Mouse (Mus musculus) testis, adult 2 months (tissue): ENCODE results near the gene Tkt. TPM values are rescaled to one million over a fixed set of nuclear protein-coding genes. Genes with fewer than 3 reads are reported as not detected.
A peak's percentile ranks its signal among the peaks of the same experiment; 100 is the strongest.

Experiments used
- H3K27ac ChIP-seq: fragments of 200-500 bp; 2 replicates; pipeline ENCODE4 v1.5.1; 2012; ENCODE audit warnings: low read depth, low read length; ENCODE audit not compliant: control insufficient read depth, insufficient read depth
- H3K27me3 ChIP-seq: fragments of 200-500 bp; 2 replicates; pipeline ENCODE4 v1.6.1; 2012; ENCODE audit warnings: mild to moderate bottlenecking, low read length, moderate library complexity; ENCODE audit not compliant: control insufficient read depth, insufficient read depth
- H3K36me3 ChIP-seq: fragments of 200-500 bp; 2 replicates; pipeline ENCODE4 v1.6.1; 2012; ENCODE audit warnings: mild to moderate bottlenecking, low read length; ENCODE audit not compliant: control insufficient read depth, insufficient read depth
- H3K4me1 ChIP-seq: fragments of 200-500 bp; 2 replicates; pipeline ENCODE4 v1.6.1; 2012; ENCODE audit warnings: low read length; ENCODE audit not compliant: control insufficient read depth, insufficient read depth
- H3K4me3 ChIP-seq: fragments of 200-500 bp; 2 replicates; pipeline ENCODE4 v1.5.1; 2012; ENCODE audit warnings: low read depth, mild to moderate bottlenecking, low read length, moderate library complexity, mixed read lengths; ENCODE audit not compliant: control insufficient read depth
- CTCF ChIP-seq: fragments of 200-500 bp; IDR thresholded peaks from 2 replicates; pipeline ENCODE4 v1.5.1; 2012; ENCODE audit warnings: low read depth, mild to moderate bottlenecking, inconsistent platforms, low read length, moderate library complexity; ENCODE audit not compliant: control insufficient read depth, insufficient read depth, insufficient replicate concordance
- POLR2A ChIP-seq: fragments of 200-500 bp; IDR thresholded peaks from 2 replicates; pipeline ENCODE4 v1.6.1; 2012; ENCODE audit warnings: low read depth, mild to moderate bottlenecking, inconsistent platforms, low read length, moderate library complexity; ENCODE audit not compliant: control insufficient read depth
- polyA plus RNA-seq: library from polyadenylated mRNA; depleted of rRNA; stranded (reverse); fragments of >200 nt; gene quantifications from 2 replicates; pipeline ENCODE4 v1.2.3, GENCODE M21; 2012; rRNA removed

Gene Tkt
- polyA plus RNA-seq = 12.4 and 15.4 TPM in 2 replicates

- Histone ChIP-seq H3K4me1 (peaks cover 14% of the 10 kb centered on the region), H3K4me3 (peak within 1 kb of the TSS; percentile 84), H3K36me3 (no peaks in the 10 kb centered on the region), H3K27me3 (no peaks in the 10 kb centered on the region), H3K27ac (peak within 1 kb of the TSS; percentile 59)
- TF ChIP-seq CTCF (no peak), POLR2A (no peak)
Measured at GRCm38 (mm10) chr14:30548131-30548720, at the start of gene Tkt. Gene Tkt, plus strand, starts transcription at chr14:30548359.

GRCm38 (mm10) chr14:30504990-30505389 lies 43.2 kb upstream of the Tkt start:
- no peak for TF ChIP-seq CTCF
- no peak for TF ChIP-seq POLR2A
- Histone ChIP-seq H3K4me1 (no peaks in the 10 kb centered on the region), H3K36me3 (no peaks in the 10 kb centered on the region)

GRCm38 (mm10) chr14:30510214-30510763 lies 37.9 kb upstream of the Tkt start:
- Histone ChIP-seq H3K36me3 (no peaks in the 10 kb centered on the region; the same call in 1 of the 2 replicates), H3K27me3 (no peaks in the 10 kb centered on the region), H3K4me1 (no peaks in the 10 kb centered on the region), H3K27ac (no peak overlapping the region), H3K4me3 (no peak overlapping the region)
- TF ChIP-seq CTCF (no peak), POLR2A (no peak)

More at GRCm38 (mm10) chr14:30504990-30505389, 43.2 kb upstream of the Tkt start:
- Histone ChIP-seq H3K27me3 (no peaks in the 10 kb centered on the region), H3K4me3 (no peak overlapping the region), H3K27ac (no peak overlapping the region)

- TF ChIP-seq CTCF (no peak), POLR2A (no peak)
- no peaks in the 10 kb centered on the region for H3K27me3 ChIP-seq
- H3K4me3 ChIP-seq = peak overlapping the region; percentile 65
- no peak overlapping the region for H3K27ac ChIP-seq
- no peaks in the 10 kb centered on the region for H3K4me1 ChIP-seq
- peaks cover 1% of the 10 kb centered on the region for H3K36me3 ChIP-seq
Measured at GRCm38 (mm10) chr14:30512896-30513295, 35.3 kb upstream of the Tkt start.

GRCm38 (mm10) chr14:30515931-30516723 lies 32.0 kb upstream of the Tkt start:
- Histone ChIP-seq H3K4me3 (no peak overlapping the region), H3K27me3 (no peaks in the 10 kb centered on the region), H3K36me3 (peaks cover 1% of the 10 kb centered on the region), H3K27ac (no peak overlapping the region), H3K4me1 (no peaks in the 10 kb centered on the region)
- TF ChIP-seq POLR2A = no peak
- TF ChIP-seq CTCF = no peak

GRCm38 (mm10) chr14:30519323-30519722 lies 28.8 kb upstream of the Tkt start:
- H3K36me3 ChIP-seq = peaks cover 4% of the 10 kb centered on the region

GRCm38 (mm10) chr14:30523356-30523755 lies 24.8 kb upstream of the Tkt start:
- no peaks in the 10 kb centered on the region for H3K4me1 ChIP-seq
- H3K4me3 ChIP-seq = no peak overlapping the region
- no peak overlapping the region for H3K27ac ChIP-seq
- no peaks in the 10 kb centered on the region for H3K27me3 ChIP-seq
- H3K36me3 ChIP-seq = peaks cover 4% of the 10 kb centered on the region
- TF ChIP-seq CTCF (no peak), POLR2A (no peak)

More at GRCm38 (mm10) chr14:30519323-30519722, 28.8 kb upstream of the Tkt start:
- Histone ChIP-seq H3K4me1 (no peaks in the 10 kb centered on the region), H3K27ac (no peak overlapping the region), H3K4me3 (no peak overlapping the region), H3K27me3 (no peaks in the 10 kb centered on the region)
- no peak for TF ChIP-seq POLR2A
- no peak for TF ChIP-seq CTCF
